Mouse (Mus musculus): Measurements from ENCODE around the gene Mfsd2a.

GRCm38 (mm10) chr4:123000617-123001342 lies 39.8 kb upstream of the Mfsd2a start:
- TF ChIP-seq CTCF (IDR thresholded peaks at IDR 0.05; ENCODE audit: low read depth): no peak
- TF ChIP-seq EP300 (IDR thresholded peaks at IDR 0.05; ENCODE audit: low read depth): no peak
